Mouse (Mus musculus) hindbrain, embryonic 14.5 days (tissue): Measurements from ENCODE around the gene Lzts3. TPM values are rescaled to one million over a fixed set of nuclear protein-coding genes. Genes with fewer than 3 reads are reported as not detected.

Experiments
- ATAC-seq: fragments of 200-750 bp; cut with Nextera tagmentation; 2 replicates; pipeline ENCODE4 v1.8.0; 2017; ENCODE audit warnings: moderate number of reproducible peaks, mild to moderate bottlenecking, moderate TSS enrichment, moderate library complexity; ENCODE audit not compliant: low FRiP score
- DNase-seq: peaks from one replicate; pipeline ENCODE4 v3.0.0-alpha.2; 2015; ENCODE audit warnings: low spot score
- H3K27ac ChIP-seq: fragments of 300-500 bp; sonication (generic); 2 replicates; pipeline ENCODE4 v1.5.1; 2014; ENCODE audit warnings: mild to moderate bottlenecking, moderate library complexity
- H3K27me3 ChIP-seq: fragments of 300-500 bp; sonication (generic); 2 replicates; pipeline ENCODE4 v1.6.1; 2014; ENCODE audit warnings: mild to moderate bottlenecking, low read length, mixed read lengths; ENCODE audit not compliant: control insufficient read depth, insufficient read depth
- H3K36me3 ChIP-seq: fragments of 300-500 bp; sonication (generic); replicated peaks from 2 replicates; pipeline ENCODE4 v1.6.1; 2014; ENCODE audit not compliant: control insufficient read depth, insufficient read depth
- H3K4me1 ChIP-seq: fragments of 300-500 bp; sonication (generic); replicated peaks from 2 replicates; pipeline ENCODE4 v1.6.1; 2014; ENCODE audit warnings: antibody characterized with exemption, low read length, mixed read lengths; ENCODE audit not compliant: control insufficient read depth, insufficient read depth
- H3K4me2 ChIP-seq: fragments of 300-500 bp; sonication (generic); replicated peaks from 2 replicates; pipeline ENCODE4 v1.6.1; 2014; ENCODE audit warnings: mild to moderate bottlenecking, moderate library complexity
- H3K4me3 ChIP-seq: fragments of 300-500 bp; sonication (generic); replicated peaks from 2 replicates; pipeline ENCODE4 v1.5.1; 2014; ENCODE audit warnings: mild to moderate bottlenecking, low read length
- H3K9ac ChIP-seq: fragments of 300-500 bp; sonication (generic); 2 replicates; pipeline ENCODE4 v1.6.1; 2014
- H3K9me3 ChIP-seq: fragments of 300-500 bp; sonication (generic); 2 replicates; pipeline ENCODE4 v1.6.1; 2016; ENCODE audit warnings: low read length; ENCODE audit not compliant: control insufficient read depth
- WGBS: fragments of 180-500 bp; shearing (Covaris S2); extraction: QIAGEN DNeasy Blood & Tissue Kit; methylation state at CpG from one replicate; pipeline ENCODE4 v1.1.7; 2014; 5-methylcytosine and 5-hydroxymethylcytosine counted together
- polyA plus RNA-seq: library from polyadenylated mRNA; unstranded; fragments of >200 nt; fragmentation: Nextera tagmentation; extraction: Ambion mirVana; gene quantifications from 2 replicates; pipeline ENCODE4 v1.2.1, GENCODE M21; 2014

The Lzts3 gene
- polyA plus RNA-seq, 1 experiment from 2014 or later: 5.3 TPM

- Histone ChIP-seq H3K27ac (no peak overlapping the region), H3K27me3 (no peaks in the 10 kb centered on the region), H3K9ac (no peak overlapping the region), H3K4me3 (no peak overlapping the region), H3K4me2 (no peak overlapping the region), H3K4me1 (no peaks in the 10 kb centered on the region), H3K9me3 (no peaks in the 10 kb centered on the region), H3K36me3 (peaks cover 40% of the 10 kb centered on the region)
- WGBS: 100% methylated on average over 2 of the region's 2 CpGs
- DNase-seq (no peak), ATAC-seq (no peak)
Measured at GRCm38 (mm10) chr2:130591016-130591415, 51.6 kb downstream of the Lzts3 start.

DNA sequence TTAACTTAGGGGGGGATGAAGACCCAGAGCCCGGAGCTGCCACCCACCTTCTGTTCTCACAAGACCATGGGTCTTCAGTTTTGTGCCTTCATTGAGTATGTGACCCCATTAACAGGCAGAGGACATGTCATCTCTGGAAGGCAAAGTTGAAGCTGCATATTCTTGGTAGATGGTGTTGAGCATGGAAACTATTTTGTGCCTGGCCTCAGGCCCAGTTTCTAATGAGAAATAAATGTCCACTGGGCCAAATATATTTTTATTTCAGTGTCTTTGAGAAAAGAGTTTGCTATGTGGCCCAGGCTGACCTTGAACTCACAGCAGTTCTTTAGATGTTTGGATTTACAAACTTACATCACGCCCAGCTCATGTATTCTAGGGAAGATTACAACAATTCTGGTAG, 52.8 kb downstream of the Lzts3 start:
- Histone ChIP-seq H3K9ac (no peak overlapping the region), H3K9me3 (no peaks in the 10 kb centered on the region), H3K36me3 (peaks cover 29% of the 10 kb centered on the region), H3K4me1 (no peaks in the 10 kb centered on the region), H3K27ac (no peak overlapping the region), H3K4me2 (no peak overlapping the region), H3K4me3 (no peak overlapping the region), H3K27me3 (no peaks in the 10 kb centered on the region)
- WGBS: 97% methylated on average over 2 of the region's 2 CpGs
- ATAC-seq: no peak
- DNase-seq: no peak

DNA sequence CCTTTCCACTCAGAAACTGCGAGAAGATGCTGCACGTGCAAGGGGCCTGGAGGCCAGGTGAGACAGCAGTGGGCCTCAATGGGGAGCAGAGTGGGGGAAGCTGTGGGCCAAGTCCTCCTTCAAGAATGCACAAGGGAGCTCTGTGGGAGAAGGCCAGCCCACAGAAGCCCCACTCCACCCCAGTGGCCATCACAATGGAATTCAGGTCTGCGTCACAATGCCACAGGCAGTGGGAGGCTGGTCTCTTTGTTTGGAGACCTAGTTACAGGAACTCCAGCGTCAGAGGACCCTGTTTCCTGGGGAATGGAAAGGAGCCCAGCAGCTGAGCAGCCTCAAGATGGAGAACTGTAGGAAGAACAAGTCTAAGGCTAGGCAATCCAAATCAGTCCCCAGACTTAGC, 53.4 kb downstream of the Lzts3 start:
- no peak overlapping the region for H3K4me3 ChIP-seq
- H3K9ac ChIP-seq: no peak overlapping the region
- peaks cover 26% of the 10 kb centered on the region for H3K36me3 ChIP-seq
- H3K27ac ChIP-seq: no peak overlapping the region
- WGBS: 52% methylated on average over 4 of the region's 4 CpGs
- no peaks in the 10 kb centered on the region for H3K4me1 ChIP-seq
- no peaks in the 10 kb centered on the region for H3K9me3 ChIP-seq
- H3K27me3 ChIP-seq: no peaks in the 10 kb centered on the region
- DNase-seq: no peak
- H3K4me2 ChIP-seq: no peak overlapping the region
- no peak for ATAC-seq

DNA sequence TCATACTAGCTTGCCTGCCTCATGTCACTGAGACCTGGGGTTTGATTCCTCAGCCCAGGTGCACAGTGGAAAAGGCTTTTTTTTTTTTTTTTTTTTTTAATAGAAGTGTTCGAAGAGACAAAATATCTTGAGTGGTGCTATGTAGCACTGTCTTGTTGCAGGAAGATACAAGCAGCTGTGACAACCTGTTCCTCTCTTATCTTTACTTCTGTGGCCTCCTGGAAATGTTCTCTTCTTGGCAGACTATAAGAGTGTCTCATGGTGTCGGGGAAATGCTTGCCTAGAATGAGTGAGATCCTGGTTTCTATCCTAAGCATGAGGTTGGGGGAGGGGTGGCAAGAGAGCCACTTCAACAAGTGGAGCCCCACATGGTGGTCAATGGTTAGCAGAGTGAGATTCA, 54.2 kb downstream of the Lzts3 start:
- H3K4me2 ChIP-seq: no peak overlapping the region
- no peak for DNase-seq

DNA sequence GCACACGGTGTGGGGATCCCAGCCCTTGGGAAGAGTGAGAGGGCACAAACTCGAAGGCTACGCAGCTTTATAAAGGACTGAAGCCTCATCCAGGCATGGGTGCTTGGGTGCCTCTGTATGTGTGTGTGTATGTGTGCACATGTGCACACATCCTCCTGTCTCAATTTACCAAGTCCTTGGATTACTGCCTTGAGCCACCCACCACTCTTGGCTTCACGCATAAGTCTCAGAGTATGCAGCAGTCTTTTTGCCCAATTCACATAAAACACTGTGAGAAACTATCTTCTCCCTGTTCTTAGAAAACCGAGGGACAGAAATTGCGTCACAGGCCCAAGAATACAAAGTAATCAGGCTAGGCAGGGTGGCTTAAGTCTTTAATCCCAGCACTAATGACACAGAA, 56.6 kb downstream of the Lzts3 start:
- Histone ChIP-seq H3K4me2 (no peak overlapping the region), H3K27ac (no peak overlapping the region), H3K27me3 (peaks cover 21% of the 10 kb centered on the region), H3K4me3 (no peak overlapping the region), H3K4me1 (peaks cover under 1% of the 10 kb centered on the region; the same call in 1 of the 2 replicates), H3K9me3 (no peaks in the 10 kb centered on the region), H3K9ac (no peak overlapping the region), H3K36me3 (peaks cover 7% of the 10 kb centered on the region)
- no peak for ATAC-seq
- DNase-seq: no peak
- WGBS: 89% methylated on average over 6 of the region's 6 CpGs

More for the DNA sequence above, 54.2 kb downstream of the Lzts3 start:
- Histone ChIP-seq H3K4me1 (no peaks in the 10 kb centered on the region), H3K9me3 (no peaks in the 10 kb centered on the region), H3K36me3 (peaks cover 23% of the 10 kb centered on the region), H3K9ac (no peak overlapping the region), H3K27ac (no peak overlapping the region), H3K4me3 (no peak overlapping the region), H3K27me3 (no peaks in the 10 kb centered on the region)
- WGBS: 84% methylated on average over 2 of the region's 2 CpGs
- ATAC-seq: no peak

- no peak overlapping the region for H3K4me3 ChIP-seq
- H3K4me1 ChIP-seq: peaks cover 9% of the 10 kb centered on the region; the same call in 1 of the 2 replicates
- peaks cover 41% of the 10 kb centered on the region for H3K27me3 ChIP-seq
- H3K9ac ChIP-seq: no peak overlapping the region
- no peak for DNase-seq
- H3K9me3 ChIP-seq: no peaks in the 10 kb centered on the region
- WGBS: 80% methylated on average over 10 of the region's 10 CpGs
- H3K4me2 ChIP-seq: no peak overlapping the region
- no peak for ATAC-seq
- H3K36me3 ChIP-seq: no peaks in the 10 kb centered on the region
- no peak overlapping the region for H3K27ac ChIP-seq
Measured at GRCm38 (mm10) chr2:130583902-130584560, 58.6 kb downstream of the Lzts3 start.

Other genes with a start within 250 kb of the Lzts3 start
- gene Cpxm1, start 245.2 kb downstream of the Lzts3 start, polyA plus RNA-seq: 22.8 and 23.8 TPM in 2 replicates
- gene Gm28372, start 237.6 kb downstream of the Lzts3 start, polyA plus RNA-seq: 0.35 TPM in 1 of 2 replicates, not detected in the other
- gene 1700020A23Rik, start 237.5 kb downstream of the Lzts3 start, polyA plus RNA-seq: 0.72 TPM in 1 of 2 replicates, not detected in the other
- gene Tmem239, start 236.3 kb downstream of the Lzts3 start, polyA plus RNA-seq: not detected in 2 replicates
- 75.9 and 91.3 TPM in 2 replicates for gene Vps16, start 218.5 kb downstream of the Lzts3 start, polyA plus RNA-seq
- gene Pced1a, start 218.1 kb downstream of the Lzts3 start, polyA plus RNA-seq: 9.0 and 11.3 TPM in 2 replicates
- gene Ptpra, start 192.5 kb downstream of the Lzts3 start, polyA plus RNA-seq: 158 and 171 TPM in 2 replicates
- gene Mrps26, start 79.1 kb downstream of the Lzts3 start, polyA plus RNA-seq: 96.8 and 107 TPM in 2 replicates
- 0.87 TPM in 1 of 2 replicates, not detected in the other for gene Oxt, start 66.6 kb downstream of the Lzts3 start, polyA plus RNA-seq
- gene Avp, start 60.2 kb downstream of the Lzts3 start, polyA plus RNA-seq: not detected in 2 replicates
- gene Fastkd5, start 12.8 kb downstream of the Lzts3 start, polyA plus RNA-seq: 11.5 and 12.8 TPM in 2 replicates
- 9.7 and 12.6 TPM in 2 replicates for gene Ubox5, start 12.8 kb downstream of the Lzts3 start, polyA plus RNA-seq
- gene Ddrgk1, start 21.9 kb upstream of the Lzts3 start, polyA plus RNA-seq: 62.5 and 65.3 TPM in 2 replicates
- gene Itpa, start 24.8 kb upstream of the Lzts3 start, polyA plus RNA-seq: 115 and 116 TPM in 2 replicates
- gene Slc4a11, start 54.7 kb upstream of the Lzts3 start, polyA plus RNA-seq: 0.78 and 0.82 TPM in 2 replicates